Mouse (Mus musculus) intestine, postnatal 0 days (tissue): ENCODE measurements around the gene Rassf5. TPM values are rescaled to one million over a fixed set of nuclear protein-coding genes. Genes with fewer than 3 reads are reported as not detected.

ENCODE experiments used
- ATAC-seq: fragments of 200-750 bp; cut with Nextera tagmentation; 2 replicates; pipeline ENCODE4 v1.8.0; 2017; ENCODE audit warnings: mild to moderate bottlenecking, moderate TSS enrichment, moderate library complexity
- H3K27ac ChIP-seq: fragments of 300-500 bp; sonication (generic); 2 replicates; pipeline ENCODE4 v1.5.1; 2014; ENCODE audit warnings: mild to moderate bottlenecking, low read depth, low read length, moderate library complexity
- H3K27me3 ChIP-seq: fragments of 300-500 bp; sonication (generic); replicated peaks from 2 replicates; pipeline ENCODE4 v1.6.1; 2014; ENCODE audit warnings: low read length, mixed read lengths; ENCODE audit not compliant: control insufficient read depth, insufficient read depth
- H3K36me3 ChIP-seq: fragments of 300-500 bp; sonication (generic); 2 replicates; pipeline ENCODE4 v1.6.1; 2014; ENCODE audit warnings: mild to moderate bottlenecking, moderate library complexity; ENCODE audit not compliant: control insufficient read depth, insufficient read depth
- H3K4me1 ChIP-seq: fragments of 300-500 bp; sonication (generic); replicated peaks from 2 replicates; pipeline ENCODE4 v1.6.1; 2014; ENCODE audit warnings: antibody characterized with exemption, low read length, mixed read lengths; ENCODE audit not compliant: control insufficient read depth, insufficient read depth
- H3K4me2 ChIP-seq: fragments of 300-500 bp; sonication (generic); replicated peaks from 2 replicates; pipeline ENCODE4 v1.6.1; 2014; ENCODE audit warnings: low read depth, mild to moderate bottlenecking, moderate library complexity
- H3K4me3 ChIP-seq: fragments of 300-500 bp; sonication (generic); 2 replicates; pipeline ENCODE4 v1.5.1; 2014; ENCODE audit warnings: low read depth, low read length
- H3K9ac ChIP-seq: fragments of 300-500 bp; sonication (generic); 2 replicates; pipeline ENCODE4 v1.6.1; 2014; ENCODE audit warnings: mild to moderate bottlenecking, low read depth, low read length
- H3K9me3 ChIP-seq: fragments of 300-500 bp; sonication (generic); 2 replicates; pipeline ENCODE4 v1.6.1; 2016; ENCODE audit warnings: mixed run types; ENCODE audit not compliant: control insufficient read depth
- CTCF ChIP-seq: sonication (generic); IDR thresholded peaks from 2 replicates; pipeline ENCODE4 v1.5.1; 2016; ENCODE audit warnings: low read depth, mild to moderate bottlenecking, control low read depth, antibody characterized with exemption, moderate library complexity
- WGBS: fragments of 180-500 bp; shearing (Covaris S2); extraction: QIAGEN DNeasy Blood & Tissue Kit; methylation state at CpG from one replicate; pipeline ENCODE4 v1.1.7; 2014; 5-methylcytosine and 5-hydroxymethylcytosine counted together
- polyA plus RNA-seq: library from polyadenylated mRNA; unstranded; fragments of >200 nt; fragmentation: Nextera tagmentation; extraction: Ambion mirVana; gene quantifications from 2 replicates; pipeline ENCODE4 v1.2.1, GENCODE M21; 2015

The Rassf5 gene
- polyA plus RNA-seq, 1 experiment from 2014 or later, result 6.4 TPM

- Histone ChIP-seq H3K4me1 (no peaks in the 10 kb centered on the region), H3K36me3 (no peaks in the 10 kb centered on the region), H3K4me2 (no peak overlapping the region), H3K27ac (no peak overlapping the region), H3K9ac (no peak overlapping the region), H3K9me3 (no peaks in the 10 kb centered on the region), H3K4me3 (no peak overlapping the region), H3K27me3 (no peaks in the 10 kb centered on the region)
- WGBS, result 93% methylated on average over 6 of the region's 6 CpGs
- ATAC-seq, result no peak
- no peak for TF ChIP-seq CTCF
Measured at GRCm38 (mm10) chr1:131208800-131209199, 36.3 kb downstream of the Rassf5 start.

DNA sequence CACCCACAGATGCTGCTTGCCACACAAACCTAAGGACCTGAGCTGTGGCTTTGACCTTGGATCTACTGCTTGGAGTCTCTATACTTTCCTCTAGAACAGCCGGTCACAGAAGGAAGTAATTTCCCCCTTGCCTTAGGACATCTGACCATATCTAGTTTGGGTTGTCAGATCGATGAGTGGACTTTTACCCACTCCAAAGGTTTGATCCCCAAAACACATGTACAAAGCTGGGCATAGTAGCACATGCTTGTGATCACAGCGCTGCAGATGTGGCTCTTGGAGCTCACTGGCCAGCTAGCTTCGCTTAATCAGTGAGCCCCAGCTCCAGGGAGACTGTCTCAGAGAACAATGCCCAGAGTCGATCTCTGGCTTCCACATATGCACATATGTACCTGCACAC is 37.0 kb downstream of the Rassf5 start:
- Histone ChIP-seq H3K4me2 (no peak overlapping the region), H3K27ac (no peak overlapping the region), H3K9ac (no peak overlapping the region), H3K4me1 (no peaks in the 10 kb centered on the region), H3K36me3 (no peaks in the 10 kb centered on the region), H3K9me3 (no peaks in the 10 kb centered on the region), H3K27me3 (no peaks in the 10 kb centered on the region), H3K4me3 (no peak overlapping the region)
- no peak for TF ChIP-seq CTCF
- no peak for ATAC-seq
- 75% methylated on average over 5 of the region's 5 CpGs for WGBS

- Histone ChIP-seq H3K4me2 (no peak overlapping the region), H3K36me3 (no peaks in the 10 kb centered on the region), H3K4me1 (no peaks in the 10 kb centered on the region), H3K9me3 (no peaks in the 10 kb centered on the region), H3K27ac (no peak overlapping the region), H3K9ac (no peak overlapping the region), H3K27me3 (no peaks in the 10 kb centered on the region), H3K4me3 (no peak overlapping the region)
- peak; percentile 81 for TF ChIP-seq CTCF
- WGBS, result 2% methylated on average over 5 of the region's 5 CpGs
- peak; percentile 26; the same call in 1 of the 2 replicates for ATAC-seq
Measured at GRCm38 (mm10) chr1:131207531-131207930, 37.5 kb downstream of the Rassf5 start.

DNA sequence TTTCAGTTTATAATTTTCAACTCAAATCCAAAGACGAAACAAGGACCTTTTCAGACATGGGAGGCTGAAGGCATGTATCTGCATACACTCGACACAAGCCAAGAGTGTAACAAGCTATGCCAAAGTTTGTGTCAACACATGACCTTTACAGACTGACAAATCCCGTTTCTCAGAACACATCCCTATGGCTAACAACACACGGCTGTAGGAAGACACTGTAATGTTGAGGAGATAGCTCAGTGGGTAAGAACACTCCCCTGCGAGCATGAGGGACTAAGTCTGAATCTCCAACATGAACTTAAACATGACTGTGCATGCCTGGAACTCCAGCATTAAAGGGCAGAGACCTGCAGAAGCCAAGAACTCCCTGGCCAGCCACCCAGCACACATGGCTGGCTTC is 38.7 kb downstream of the Rassf5 start:
- no peaks in the 10 kb centered on the region for H3K36me3 ChIP-seq
- H3K4me2 ChIP-seq, result no peak overlapping the region
- H3K27me3 ChIP-seq, result no peaks in the 10 kb centered on the region
- no peaks in the 10 kb centered on the region for H3K4me1 ChIP-seq
- H3K4me3 ChIP-seq, result no peak overlapping the region
- no peaks in the 10 kb centered on the region for H3K9me3 ChIP-seq
- no peak for ATAC-seq
- no peak overlapping the region for H3K27ac ChIP-seq
- H3K9ac ChIP-seq, result no peak overlapping the region
- 79% methylated on average over 5 of the region's 5 CpGs for WGBS
- TF ChIP-seq CTCF, result no peak

GRCm38 (mm10) chr1:131204461-131204860 is 40.6 kb downstream of the Rassf5 start:
- Histone ChIP-seq H3K4me3 (no peak overlapping the region), H3K27ac (no peak overlapping the region), H3K27me3 (no peaks in the 10 kb centered on the region), H3K4me1 (no peaks in the 10 kb centered on the region), H3K9ac (no peak overlapping the region), H3K36me3 (no peaks in the 10 kb centered on the region), H3K9me3 (no peaks in the 10 kb centered on the region), H3K4me2 (no peak overlapping the region)
- 74% methylated on average over 8 of the region's 8 CpGs for WGBS
- ATAC-seq, result no peak
- TF ChIP-seq CTCF, result no peak

DNA sequence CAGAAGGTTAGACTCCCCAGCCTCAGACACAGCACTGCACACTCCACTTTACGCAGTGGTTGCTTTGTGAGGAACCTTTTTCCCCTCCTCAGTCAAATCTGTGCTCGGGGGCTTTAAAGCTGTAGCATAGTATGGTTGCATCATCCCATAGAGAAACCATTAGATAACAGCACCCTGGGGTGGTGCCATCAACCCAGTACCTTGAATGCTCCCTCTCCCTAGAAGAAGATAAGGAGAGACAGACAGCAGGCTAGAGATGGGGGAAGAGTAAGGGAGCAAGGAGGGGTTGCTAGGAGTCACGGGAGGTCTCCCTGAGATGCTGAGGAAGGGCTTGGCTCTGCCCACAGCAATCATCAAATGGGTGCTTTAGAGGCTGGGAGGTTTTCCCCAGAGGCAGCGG is 43.7 kb downstream of the Rassf5 start:
- TF ChIP-seq CTCF, result no peak
- WGBS, result 81% methylated on average over 4 of the region's 4 CpGs
- Histone ChIP-seq H3K27me3 (no peaks in the 10 kb centered on the region), H3K27ac (no peak overlapping the region), H3K4me2 (no peak overlapping the region), H3K9me3 (no peaks in the 10 kb centered on the region), H3K4me3 (no peak overlapping the region), H3K36me3 (no peaks in the 10 kb centered on the region), H3K9ac (no peak overlapping the region), H3K4me1 (0 out of 2 replicates have a peak, but pooled peaks cover 2% of the 10 kb centered on the region)
- no peak for ATAC-seq

- Histone ChIP-seq H3K4me2 (no peak overlapping the region), H3K36me3 (no peaks in the 10 kb centered on the region), H3K4me3 (no peak overlapping the region), H3K9ac (no peak overlapping the region), H3K27ac (no peak overlapping the region), H3K9me3 (no peaks in the 10 kb centered on the region), H3K4me1 (0 out of 2 replicates have a peak, but pooled peaks cover 2% of the 10 kb centered on the region), H3K27me3 (no peaks in the 10 kb centered on the region)
- no peak for TF ChIP-seq CTCF
- WGBS, result 67% methylated on average over 10 of the region's 10 CpGs
- no peak for ATAC-seq
Measured at GRCm38 (mm10) chr1:131200588-131200987, 44.5 kb downstream of the Rassf5 start.
